Mouse (Mus musculus): ENCODE data around the gene Fhdc1.
A peak's percentile ranks its signal among the peaks of the same experiment; 100 is the strongest.

Fhdc1 gene

GRCm38 (mm10) chr3:84480006-84480897 is at the start of gene Fhdc1:
Gene Fhdc1 (minus strand): TSS chr3:84480429.
- DNase-seq (ENCODE audit: low spot score), result peak; percentile 53

- no peak for DNase-seq (ENCODE audit: low spot score)
These were observed 48.8 kb upstream of the Fhdc1 start for GRCm38 (mm10) chr3:84529021-84529420.

GRCm38 (mm10) chr3:84524952-84525351 is 44.7 kb upstream of the Fhdc1 start:
- DNase-seq (ENCODE audit: low spot score), result no peak

DNA sequence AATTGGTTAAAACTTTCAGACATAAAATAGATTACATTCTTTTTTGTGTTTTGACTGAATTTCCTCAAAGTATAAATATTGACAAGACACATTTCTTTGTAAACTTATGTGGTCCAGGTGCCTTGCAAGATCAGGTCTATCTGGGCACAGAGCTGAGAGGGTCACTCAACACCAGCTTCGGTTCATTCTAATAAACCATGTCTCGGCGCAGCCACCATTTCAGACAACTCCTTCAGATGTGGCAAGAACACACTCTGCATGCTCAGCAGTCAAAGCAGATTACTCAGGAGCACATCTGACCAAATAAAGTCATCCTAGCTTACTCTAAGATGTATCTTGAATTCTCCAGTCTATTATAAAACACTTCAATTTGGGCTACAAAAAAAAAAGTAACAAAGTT is 35.9 kb upstream of the Fhdc1 start:
- DNase-seq (ENCODE audit: low spot score), result no peak

- peak; percentile 9 for DNase-seq (ENCODE audit: low spot score)
These were observed 32.7 kb upstream of the Fhdc1 start for GRCm38 (mm10) chr3:84512774-84513515.

DNA sequence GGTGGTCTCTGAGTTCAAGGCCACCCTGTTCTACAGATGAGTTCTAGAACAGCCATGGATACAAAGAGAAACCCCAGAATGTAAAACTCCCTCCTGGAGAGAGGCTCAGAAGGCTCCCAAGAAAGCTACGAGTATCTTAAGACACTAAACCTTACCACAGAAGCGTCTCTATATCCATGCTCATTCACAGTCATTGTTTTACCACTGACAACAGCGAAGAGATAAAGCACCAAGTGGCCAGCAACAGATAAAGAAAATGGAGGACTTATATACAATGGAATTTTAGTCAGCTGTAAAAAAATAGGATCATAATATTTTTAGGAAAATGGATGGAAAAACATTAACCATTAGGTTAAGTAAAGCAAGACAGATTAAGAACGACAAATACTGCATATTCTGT is 25.0 kb upstream of the Fhdc1 start:
- DNase-seq (ENCODE audit: low spot score), result no peak

- DNase-seq (ENCODE audit: low spot score), result no peak
These were observed 24.1 kb upstream of the Fhdc1 start for GRCm38 (mm10) chr3:84504291-84504690.

DNA sequence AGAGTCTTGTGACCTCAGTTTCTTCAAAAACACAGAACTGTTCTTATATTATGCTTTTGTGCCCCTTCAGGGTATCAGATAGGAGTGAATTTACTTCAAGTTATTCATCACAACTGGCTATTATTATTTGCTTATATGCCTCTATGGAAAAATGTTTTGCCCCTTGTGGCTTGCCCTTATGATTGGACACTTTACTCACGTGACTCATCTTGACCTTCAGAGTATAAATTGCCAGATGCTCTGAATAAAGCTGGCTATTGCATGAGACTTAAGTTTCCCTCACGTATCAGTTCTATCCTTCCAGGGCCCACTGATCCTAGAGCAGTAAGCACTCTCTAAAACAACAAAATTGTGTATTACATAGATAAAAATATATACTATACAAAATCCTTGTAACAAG is 21.9 kb upstream of the Fhdc1 start:
- no peak for DNase-seq (ENCODE audit: low spot score)

DNA sequence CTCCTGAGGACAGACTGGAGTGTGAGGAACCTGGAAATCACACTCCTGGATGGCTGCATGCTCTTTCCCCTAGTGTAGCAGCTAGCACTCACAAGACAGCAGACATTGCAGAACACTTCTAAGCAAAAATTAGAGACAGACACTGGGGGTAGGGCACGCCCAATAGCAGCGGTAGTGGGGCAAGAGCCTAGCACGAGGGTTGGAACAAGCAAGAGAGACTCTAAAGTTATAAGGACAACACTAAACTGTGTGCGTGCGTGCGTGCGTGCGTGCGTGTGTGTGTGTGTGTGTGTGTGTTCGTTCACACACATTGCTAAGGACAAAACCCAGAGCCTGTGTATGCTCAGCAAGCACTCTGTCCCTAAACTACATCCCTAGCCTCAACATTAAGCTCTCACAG is 20.3 kb upstream of the Fhdc1 start:
- no peak for DNase-seq (ENCODE audit: low spot score)

DNA sequence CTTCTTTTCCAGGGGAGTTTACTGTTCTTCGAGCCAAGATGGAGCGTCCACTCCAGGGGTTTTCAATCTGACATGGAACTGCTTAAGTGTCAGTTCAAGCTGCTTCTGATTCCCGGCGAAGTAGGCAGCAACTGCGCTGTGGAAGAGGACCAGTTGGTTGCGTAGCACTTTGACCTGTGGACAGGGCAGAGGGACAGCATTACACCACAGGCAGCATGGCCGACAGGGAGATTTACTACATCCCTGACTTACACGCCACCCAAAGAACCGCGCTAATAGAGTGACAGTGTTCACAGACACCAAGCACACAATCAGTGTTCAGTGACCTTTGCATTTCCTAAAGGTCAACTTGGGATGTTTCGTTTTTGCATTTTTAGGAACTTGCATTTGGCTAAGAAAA is 17.5 kb upstream of the Fhdc1 start:
- DNase-seq (ENCODE audit: low spot score), result no peak

- no peak for DNase-seq (ENCODE audit: low spot score)
These were observed 12.4 kb upstream of the Fhdc1 start for GRCm38 (mm10) chr3:84492657-84493056.

- DNase-seq (ENCODE audit: low spot score), result no peak
These were observed 11.9 kb upstream of the Fhdc1 start for GRCm38 (mm10) chr3:84492148-84492547.

DNA sequence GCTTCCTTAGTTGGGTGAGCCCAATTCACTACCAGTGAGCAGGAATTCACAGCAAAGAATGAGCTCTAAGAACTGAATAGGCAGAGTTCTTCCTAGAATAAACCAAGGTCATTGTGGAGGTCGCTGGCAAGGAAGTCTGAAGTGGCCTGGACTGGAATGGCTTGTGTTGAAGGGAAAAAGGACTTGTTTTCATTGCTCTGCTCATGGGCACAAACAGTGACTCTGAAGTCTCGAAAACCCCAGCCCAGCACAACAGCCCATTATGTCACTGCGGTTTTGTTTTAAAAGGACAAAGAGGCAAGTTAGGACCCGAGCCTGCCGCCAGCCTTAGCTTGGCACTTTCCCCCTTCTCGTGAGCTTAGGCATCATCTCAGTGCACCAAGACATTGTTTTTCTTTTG is 8.5 kb upstream of the Fhdc1 start:
- no peak for DNase-seq (ENCODE audit: low spot score)

DNA sequence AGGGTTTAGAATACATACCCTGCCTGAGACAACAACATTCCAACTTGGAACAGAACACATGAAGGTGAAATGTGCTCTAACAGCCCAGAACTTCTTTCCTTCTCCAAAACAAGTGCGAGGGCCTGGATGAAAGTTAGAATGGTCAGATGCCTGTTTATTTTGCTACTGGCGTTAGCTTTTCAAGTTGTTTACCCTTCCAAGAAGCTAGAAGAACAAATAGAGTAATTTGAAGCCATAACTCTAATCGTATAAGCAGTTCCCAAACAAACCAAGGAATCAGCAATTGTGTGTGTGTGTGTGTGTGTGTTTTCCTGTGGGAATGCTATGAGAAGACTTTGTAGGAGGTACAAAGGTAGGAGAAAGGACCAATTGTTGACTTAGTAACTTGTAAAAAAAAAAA is 4.7 kb upstream of the Fhdc1 start:
- DNase-seq (ENCODE audit: low spot score), result no peak

GRCm38 (mm10) chr3:84484333-84484732 is 4.1 kb upstream of the Fhdc1 start:
- DNase-seq (ENCODE audit: low spot score), result no peak

DNA sequence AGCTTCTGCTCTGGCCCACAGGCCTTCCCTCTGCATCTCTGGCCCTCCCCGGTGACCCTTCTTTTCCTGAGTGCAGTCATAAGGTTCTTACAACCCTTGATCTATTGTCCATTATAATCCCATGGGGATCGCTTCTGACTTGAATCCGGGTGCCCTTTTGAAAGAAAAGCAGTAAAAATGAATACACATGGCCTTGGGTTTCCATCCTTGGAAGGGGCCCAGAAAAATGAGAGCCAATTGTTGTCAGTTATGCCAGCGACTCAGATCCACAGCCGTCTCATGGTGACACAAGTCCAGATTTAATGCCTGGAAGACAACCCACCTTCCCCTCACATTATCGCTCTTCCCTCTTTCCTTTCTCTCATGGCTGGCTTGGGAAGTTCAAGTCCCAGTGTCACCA is 1.9 kb upstream of the Fhdc1 start:
- no peak for DNase-seq (ENCODE audit: low spot score)

DNA sequence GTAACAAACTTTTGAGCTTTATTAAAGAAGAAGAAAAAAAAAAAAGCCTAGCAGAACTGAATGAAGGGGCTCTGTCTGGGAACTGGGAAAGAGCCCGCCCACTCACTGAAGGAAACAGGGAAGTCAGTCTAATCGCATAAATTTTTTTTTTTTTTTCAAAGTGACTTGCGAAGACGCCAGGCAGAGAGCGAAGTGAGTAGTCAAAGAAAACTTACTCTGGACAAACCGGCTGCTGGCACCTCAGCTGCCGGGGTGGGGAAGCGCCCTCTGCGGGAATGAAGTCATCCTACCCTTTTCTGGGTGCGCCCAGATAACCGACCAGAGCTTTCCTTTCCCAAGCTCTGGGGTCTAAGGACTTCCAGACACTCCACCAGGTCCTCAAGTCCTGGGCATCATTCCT is 875 bp upstream of the Fhdc1 start:
- DNase-seq (ENCODE audit: low spot score), result peak; percentile 47

DNA sequence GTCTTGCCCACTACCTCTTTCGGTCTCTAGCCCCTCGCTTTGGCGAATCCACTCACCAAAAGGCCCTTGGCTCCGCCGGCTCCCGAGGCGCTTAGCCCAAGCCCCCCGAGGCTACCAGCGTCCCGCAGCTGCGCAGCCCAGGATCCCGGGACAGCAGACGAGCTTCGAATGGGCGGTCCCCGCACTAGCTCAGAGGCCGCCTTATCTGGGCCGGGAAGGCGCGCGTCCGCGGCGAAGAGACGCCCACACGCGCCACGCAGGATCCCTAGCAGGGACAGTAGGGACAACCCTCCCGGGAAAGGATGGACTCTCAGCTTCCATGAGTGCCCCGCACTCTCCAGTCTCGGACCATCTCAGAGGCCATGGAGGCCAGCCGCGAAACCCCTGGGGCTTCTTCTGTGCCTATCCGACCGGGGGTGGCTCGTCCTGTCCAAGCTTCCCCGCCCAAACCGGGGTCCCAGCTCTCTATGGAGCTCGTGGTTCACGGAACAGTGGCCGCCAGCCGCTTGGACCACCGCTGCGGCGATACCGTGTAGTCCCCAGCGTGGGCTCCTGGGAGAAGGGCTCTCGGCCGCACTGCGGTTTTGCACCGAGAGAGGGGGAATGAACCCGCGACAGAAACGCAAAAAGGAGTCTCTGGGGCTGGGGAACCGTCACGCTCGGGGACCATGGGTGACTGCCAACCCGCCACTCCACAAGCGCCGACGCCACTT is 780 bp downstream of the Fhdc1 start:
- peak; percentile 74 for DNase-seq (ENCODE audit: low spot score)

DNA sequence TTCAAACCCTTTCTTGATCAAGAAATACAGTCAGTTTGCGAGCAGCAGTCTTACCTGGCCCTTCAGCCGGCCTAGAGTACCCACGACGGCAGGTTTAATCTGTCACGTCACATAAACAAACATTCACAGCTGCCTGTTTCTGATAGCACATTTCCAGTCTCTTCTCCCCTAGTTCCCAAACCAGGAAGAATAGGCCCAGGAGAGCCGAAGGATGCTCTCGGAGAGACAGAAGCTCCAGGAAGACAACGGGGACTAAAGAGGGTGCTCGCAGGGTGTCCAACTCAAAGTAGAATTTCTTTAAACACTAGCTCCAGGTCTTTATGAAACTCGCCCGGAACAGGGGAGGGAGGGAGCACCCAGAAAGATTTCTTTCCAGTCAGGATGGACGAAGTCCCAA is 1.3 kb downstream of the Fhdc1 start:
- peak; percentile 76 for DNase-seq (ENCODE audit: low spot score)

GRCm38 (mm10) chr3:84478195-84478594 is 2.0 kb downstream of the Fhdc1 start:
- DNase-seq (ENCODE audit: low spot score), result peak; percentile 65

GRCm38 (mm10) chr3:84477498-84477897 is 2.7 kb downstream of the Fhdc1 start:
- DNase-seq (ENCODE audit: low spot score), result peak; percentile 62

GRCm38 (mm10) chr3:84474981-84475775 is 5.1 kb downstream of the Fhdc1 start:
- DNase-seq (ENCODE audit: low spot score), result no peak

All from c-Kit-positive CD71-positive TER-119-positive erythroid progenitor cells, embryonic 14.5 days (primary cell).